Comparison of ENCODE assay signal across 9 mouse cellular contexts in the genomic region with DNA sequence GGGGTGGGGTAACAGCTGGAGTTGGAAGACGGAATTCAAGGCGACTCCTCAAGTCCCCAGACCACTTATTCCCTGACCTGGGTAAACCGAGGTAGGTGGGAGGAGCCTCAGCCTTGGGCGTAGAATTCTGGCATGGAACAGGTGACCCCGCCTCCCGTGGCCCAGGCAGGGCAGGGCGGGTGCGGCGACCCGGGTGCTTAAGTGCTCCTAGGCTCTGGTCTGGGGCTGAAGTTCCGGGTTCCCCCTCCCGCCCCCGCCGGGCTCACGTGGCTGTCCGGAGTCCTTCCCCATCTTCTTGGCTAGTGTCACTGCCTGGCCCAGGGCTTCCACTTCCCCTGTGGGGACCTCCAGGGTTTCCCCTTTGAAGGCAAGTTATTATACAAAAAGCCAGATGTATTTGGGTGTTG. TPM values are rescaled to one million over a fixed set of nuclear protein-coding genes. Genes with fewer than 3 reads are reported as not detected.
DNase-seq lines count a peak whose midpoint lies in the region; ATAC-seq and TF ChIP-seq lines count a peak whose summit lies in the region.
"Had no signal": no experiment of that assay in that cellular context is flagged by ENCODE, and none has a peak within 500 bp of the region (broad histone marks: within the 10 kb centered on the region; RNA-seq: fewer than 3 reads in every experiment).

No protein-coding gene starts in this region.

- 4% methylated on average over 16 of the region's 16 CpGs for WGBS in hindbrain, embryonic 10.5 days
- WGBS in hindbrain, postnatal 0 days = 4% methylated on average over 16 of the region's 16 CpGs
- 11% methylated on average over 16 of the region's 16 CpGs for WGBS in heart, adult 2 months
- 7% methylated on average over 13 of the region's 16 CpGs for WGBS in kidney, postnatal 0 days

- no peaks in the 10 kb centered on the region for H3K36me3 ChIP-seq in hindbrain, embryonic 10.5 days
- no peaks in the 10 kb centered on the region for H3K36me3 ChIP-seq in hindbrain, postnatal 0 days (ENCODE audit: insufficient read depth, low read length)
- no peaks in the 10 kb centered on the region for H3K36me3 ChIP-seq in heart, adult 2 months (ENCODE audit: control insufficient read depth, insufficient read depth, low read length)
- no peaks in the 10 kb centered on the region for H3K36me3 ChIP-seq in kidney, postnatal 0 days (ENCODE audit: insufficient read depth, low read length)
- H3K36me3 ChIP-seq: midbrain, embryonic 12.5 days had no signal

- peaks cover 64% of the 10 kb centered on the region for H3K27me3 ChIP-seq in hindbrain, embryonic 10.5 days (ENCODE audit: insufficient read depth, poor library complexity, severe bottlenecking)
- peaks cover 14% of the 10 kb centered on the region for H3K27me3 ChIP-seq in hindbrain, postnatal 0 days (ENCODE audit: insufficient read depth, low read length)
- no peaks in the 10 kb centered on the region for H3K27me3 ChIP-seq in heart, adult 2 months (ENCODE audit: control insufficient read depth, insufficient read depth, low read length)
- no peaks in the 10 kb centered on the region for H3K27me3 ChIP-seq in kidney, postnatal 0 days (ENCODE audit: insufficient read depth, low read length)

- H3K4me1 ChIP-seq in hindbrain, embryonic 10.5 days (replicated peaks) = peaks cover 42% of the 10 kb centered on the region
- H3K4me1 ChIP-seq in hindbrain, postnatal 0 days (ENCODE audit: insufficient read depth, low read length) = peaks cover 17% of the 10 kb centered on the region
- H3K4me1 ChIP-seq in heart, adult 2 months (ENCODE audit: control insufficient read depth, insufficient read depth, low read length) = peaks cover 9% of the 10 kb centered on the region
- H3K4me1 ChIP-seq in kidney, postnatal 0 days (replicated peaks; ENCODE audit: insufficient read depth, low read length) = no peaks in the 10 kb centered on the region; the same call in 1 of the 2 replicates

- peak; percentile 50; the same call in 1 of the 2 replicates for TF ChIP-seq POLR2A in heart, adult 2 months (IDR thresholded peaks at IDR 0.05; ENCODE audit: insufficient read depth, low read depth, low read length)

- DNase-seq in hindbrain, embryonic 10.5 days (ENCODE audit: low spot score) = no peak
- no peak for DNase-seq in hindbrain, postnatal 0 days (ENCODE audit: low spot score)
- DNase-seq in ZHBTc4 (ENCODE audit: low read depth, low spot score) = peak; percentile 74
- peak; percentile 83 to 89 for DNase-seq in heart, adult 2 months
- DNase-seq in kidney, postnatal 0 days (ENCODE audit: low spot score) = peak; percentile 28
- DNase-seq in lung, postnatal 4 days = peak; percentile 83 to 88
- DNase-seq in thymus, postnatal 0 days (ENCODE audit: low spot score) = peak; percentile 21
- DNase-seq in frontal cortex, adult 2 months (ENCODE audit: extremely low spot score in 1 of 2, low spot score in 1 of 2) = no peak

- ATAC-seq in hindbrain, postnatal 0 days = no peak
- no peak for ATAC-seq in kidney, postnatal 0 days (replicated peaks; ENCODE audit: low FRiP score, low read depth)

- peak overlapping the region; percentile 74; the same call in 1 of the 2 replicates for H3K4me3 ChIP-seq in hindbrain, embryonic 10.5 days
- H3K4me3 ChIP-seq in hindbrain, postnatal 0 days (ENCODE audit: low read length) = no peak overlapping the region
- H3K4me3 ChIP-seq in heart, adult 2 months = peak overlapping the region; percentile 1; the same call in 1 of the 2 replicates
- peak overlapping the region; percentile 4; the same call in 1 of the 2 replicates for H3K4me3 ChIP-seq in kidney, postnatal 0 days (replicated peaks; ENCODE audit: low read depth, low read length)
- H3K4me3 ChIP-seq: midbrain, embryonic 12.5 days had no signal

- peaks cover 8% of the 10 kb centered on the region for H3K79me2 ChIP-seq in heart, adult 2 months (replicated peaks; ENCODE audit: control insufficient read depth, insufficient read depth, low read length)

- H3K4me2 ChIP-seq in hindbrain, postnatal 0 days (ENCODE audit: low read depth, low read length) = no peak overlapping the region; the same call in 1 of the 2 replicates
- peak overlapping the region; percentile 100 for H3K4me2 ChIP-seq in kidney, postnatal 0 days (ENCODE audit: low read length)
- H3K4me2 ChIP-seq: midbrain, embryonic 12.5 days had no signal

- TF ChIP-seq EP300 in heart, adult 2 months (IDR thresholded peaks at IDR 0.05; ENCODE audit: insufficient read depth, low read depth, low read length) = 0 out of 2 replicates have a peak, but pooled peaks have one; percentile 9

- no peaks in the 10 kb centered on the region for H3K9me3 ChIP-seq in hindbrain, embryonic 10.5 days
- no peaks in the 10 kb centered on the region for H3K9me3 ChIP-seq in hindbrain, postnatal 0 days (ENCODE audit: low read length)
- H3K9me3 ChIP-seq in kidney, postnatal 0 days (replicated peaks; ENCODE audit: low read length) = no peaks in the 10 kb centered on the region
- H3K9me3 ChIP-seq: midbrain, embryonic 12.5 days had no signal

- intact Hi-C loops in heart, adult 2 months (cut with DNase I) = no loop called here

- TF ChIP-seq CTCF in hindbrain, postnatal 0 days (IDR thresholded peaks at IDR 0.05; ENCODE audit: low read depth) = no peak
- TF ChIP-seq CTCF in heart, adult 2 months (IDR thresholded peaks at IDR 0.05) = no peak
- no peak for TF ChIP-seq CTCF in kidney, postnatal 0 days (IDR thresholded peaks at IDR 0.05; ENCODE audit: low read depth)

- no peak overlapping the region for H3K9ac ChIP-seq in hindbrain, postnatal 0 days (replicated peaks; ENCODE audit: low read length)
- H3K9ac ChIP-seq in heart, adult 2 months (ENCODE audit: low read depth, low read length) = peak overlapping the region; percentile 17; the same call in 1 of the 2 replicates
- H3K9ac ChIP-seq in kidney, postnatal 0 days (ENCODE audit: low read depth, low read length) = no peak overlapping the region

- no peak overlapping the region for H3K27ac ChIP-seq in hindbrain, embryonic 10.5 days
- H3K27ac ChIP-seq in hindbrain, postnatal 0 days = no peak overlapping the region
- peak overlapping the region; percentile 98 for H3K27ac ChIP-seq in heart, adult 2 months
- no peak overlapping the region for H3K27ac ChIP-seq in kidney, postnatal 0 days
- H3K27ac ChIP-seq: midbrain, embryonic 12.5 days had no signal

RNA-seq across cellular contexts. Expression of a gene that starts 0.8 kb away (rescaled TPM):
- polyA plus RNA-seq in hindbrain, embryonic 10.5 days (2016; fragmentation: Nextera tagmentation; extraction: Ambion mirVana) = 9.4 and 12.4 TPM in 2 replicates
- total RNA-seq in hindbrain, postnatal 0 days (2014; rRNA removed) = 37.3 and 38.4 TPM in 2 replicates
- polyA plus RNA-seq in hindbrain, postnatal 0 days (2015; fragmentation: Nextera tagmentation; extraction: Ambion mirVana) = 22.0 and 22.3 TPM in 2 replicates
- total RNA-seq in heart, adult 2 months (2021) = 10 to 100 TPM; 35.2 to 41.4 TPM
- 16.1 and 20.6 TPM in 2 replicates for polyA plus RNA-seq in heart, adult 2 months (2012; rRNA removed)
- polyA plus RNA-seq in kidney, postnatal 0 days (2015; fragmentation: Nextera tagmentation; extraction: Ambion mirVana) = 33.7 and 37.4 TPM in 2 replicates
- polyA plus RNA-seq in thymus, postnatal 0 days (2015; fragmentation: Nextera tagmentation; extraction: Ambion mirVana) = 34.5 and 44.9 TPM in 2 replicates
- 45.1 and 46.0 TPM in 2 replicates for polyA plus RNA-seq in frontal cortex, adult 2 months (2012; rRNA removed)

RNA-seq across cellular contexts. Expression of a gene that starts 28.5 kb away (rescaled TPM):
- 218 and 261 TPM in 2 replicates for polyA plus RNA-seq in hindbrain, embryonic 10.5 days (2016; fragmentation: Nextera tagmentation; extraction: Ambion mirVana)
- 297 and 309 TPM in 2 replicates for total RNA-seq in hindbrain, postnatal 0 days (2014; rRNA removed)
- polyA plus RNA-seq in hindbrain, postnatal 0 days (2015; fragmentation: Nextera tagmentation; extraction: Ambion mirVana) = 196 and 204 TPM in 2 replicates
- 100 to 1,000 TPM; 115 to 123 TPM for total RNA-seq in heart, adult 2 months (2021)
- polyA plus RNA-seq in heart, adult 2 months (2012; rRNA removed) = 89.3 and 116 TPM in 2 replicates
- 162 and 166 TPM in 2 replicates for polyA plus RNA-seq in kidney, postnatal 0 days (2015; fragmentation: Nextera tagmentation; extraction: Ambion mirVana)
- 142 and 150 TPM in 2 replicates for polyA plus RNA-seq in thymus, postnatal 0 days (2015; fragmentation: Nextera tagmentation; extraction: Ambion mirVana)
- polyA plus RNA-seq in frontal cortex, adult 2 months (2012; rRNA removed) = 189 and 202 TPM in 2 replicates

RNA-seq across cellular contexts. Expression of a gene that starts 33.5 kb away (rescaled TPM):
- polyA plus RNA-seq in hindbrain, embryonic 10.5 days (2016; fragmentation: Nextera tagmentation; extraction: Ambion mirVana) = 64.1 and 72.2 TPM in 2 replicates
- 33.9 and 46.4 TPM in 2 replicates for total RNA-seq in hindbrain, postnatal 0 days (2014; rRNA removed)
- 32.0 and 33.7 TPM in 2 replicates for polyA plus RNA-seq in hindbrain, postnatal 0 days (2015; fragmentation: Nextera tagmentation; extraction: Ambion mirVana)
- 10 to 100 TPM; 14.1 to 16.5 TPM for total RNA-seq in heart, adult 2 months (2021)
- polyA plus RNA-seq in heart, adult 2 months (2012; rRNA removed) = 22.3 and 23.3 TPM in 2 replicates
- polyA plus RNA-seq in kidney, postnatal 0 days (2015; fragmentation: Nextera tagmentation; extraction: Ambion mirVana) = 28.4 and 32.0 TPM in 2 replicates
- polyA plus RNA-seq in thymus, postnatal 0 days (2015; fragmentation: Nextera tagmentation; extraction: Ambion mirVana) = 37.3 and 39.0 TPM in 2 replicates
- polyA plus RNA-seq in frontal cortex, adult 2 months (2012; rRNA removed) = 25.7 and 27.4 TPM in 2 replicates

RNA-seq across cellular contexts. Expression of a gene that starts 35.5 kb away (rescaled TPM):
- polyA plus RNA-seq in hindbrain, embryonic 10.5 days (2016; fragmentation: Nextera tagmentation; extraction: Ambion mirVana) = 0.29 and 0.30 TPM in 2 replicates
- total RNA-seq in hindbrain, postnatal 0 days (2014; rRNA removed) = 0.61 and 1.0 TPM in 2 replicates
- polyA plus RNA-seq in hindbrain, postnatal 0 days (2015; fragmentation: Nextera tagmentation; extraction: Ambion mirVana) = 0.59 and 0.71 TPM in 2 replicates
- total RNA-seq in heart, adult 2 months (2021) = under 1 TPM; 0.36 to 0.70 TPM
- polyA plus RNA-seq in heart, adult 2 months (2012; rRNA removed) = 0.06 and 0.15 TPM in 2 replicates
- polyA plus RNA-seq in kidney, postnatal 0 days (2015; fragmentation: Nextera tagmentation; extraction: Ambion mirVana) = 0.29 and 0.36 TPM in 2 replicates
- polyA plus RNA-seq in thymus, postnatal 0 days (2015; fragmentation: Nextera tagmentation; extraction: Ambion mirVana) = 0.24 and 0.53 TPM in 2 replicates
- 0.44 and 0.63 TPM in 2 replicates for polyA plus RNA-seq in frontal cortex, adult 2 months (2012; rRNA removed)

RNA-seq across cellular contexts. Expression of a gene that starts 42.2 kb away (rescaled TPM):
- polyA plus RNA-seq in hindbrain, embryonic 10.5 days (2016; fragmentation: Nextera tagmentation; extraction: Ambion mirVana) = 495 and 570 TPM in 2 replicates
- total RNA-seq in hindbrain, postnatal 0 days (2014; rRNA removed) = 2,095 and 2,196 TPM in 2 replicates
- polyA plus RNA-seq in hindbrain, postnatal 0 days (2015; fragmentation: Nextera tagmentation; extraction: Ambion mirVana) = 422 and 434 TPM in 2 replicates
- 1,000 to 10,000 TPM; 1,027 to 1,244 TPM for total RNA-seq in heart, adult 2 months (2021)
- 887 and 1,187 TPM in 2 replicates for polyA plus RNA-seq in heart, adult 2 months (2012; rRNA removed)
- 560 and 590 TPM in 2 replicates for polyA plus RNA-seq in kidney, postnatal 0 days (2015; fragmentation: Nextera tagmentation; extraction: Ambion mirVana)
- polyA plus RNA-seq in thymus, postnatal 0 days (2015; fragmentation: Nextera tagmentation; extraction: Ambion mirVana) = 612 and 638 TPM in 2 replicates
- 1,035 and 1,113 TPM in 2 replicates for polyA plus RNA-seq in frontal cortex, adult 2 months (2012; rRNA removed)

Comparison
In these comparisons a context has a peak if more than half of its experiments do, and no peak if none do; other contexts are left out.
1. DNase-seq: peak in ZHBTc4 (single experiment), heart, adult 2 months (2 of 2), kidney, postnatal 0 days (single experiment), lung, postnatal 4 days (2 of 2) and thymus, postnatal 0 days (single experiment); none in hindbrain, embryonic 10.5 days (single experiment), hindbrain, postnatal 0 days (single experiment) and frontal cortex, adult 2 months (0 of 2).